Mouse (Mus musculus) lung, embryonic 15.5 days (tissue): Measurements from ENCODE around the gene Arhgap23. TPM values are rescaled to one million over a fixed set of nuclear protein-coding genes. Genes with fewer than 3 reads are reported as not detected.

Experiments used
- ATAC-seq: fragments of 200-750 bp; cut with Nextera tagmentation; 2 replicates; pipeline ENCODE4 v1.8.0; 2017; ENCODE audit warnings: moderate number of reproducible peaks, borderline replicate concordance; ENCODE audit not compliant: low FRiP score, low TSS enrichment; ENCODE audit errors: extremely low read depth
- H3K27ac ChIP-seq: fragments of 300-500 bp; sonication (generic); 2 replicates; pipeline ENCODE4 v1.5.1; 2015; ENCODE audit warnings: moderate library complexity, mild to moderate bottlenecking, inconsistent platforms
- H3K27me3 ChIP-seq: fragments of 300-500 bp; sonication (generic); 2 replicates; pipeline ENCODE4 v1.6.1; 2015; ENCODE audit warnings: inconsistent platforms
- H3K36me3 ChIP-seq: fragments of 300-500 bp; sonication (generic); 2 replicates; pipeline ENCODE4 v1.6.1; 2015; ENCODE audit warnings: inconsistent platforms
- H3K4me1 ChIP-seq: fragments of 300-500 bp; sonication (generic); 2 replicates; pipeline ENCODE4 v1.6.1; 2015; ENCODE audit warnings: inconsistent platforms
- H3K4me2 ChIP-seq: fragments of 300-500 bp; sonication (generic); 2 replicates; pipeline ENCODE4 v1.6.1; 2015; ENCODE audit warnings: inconsistent platforms, mild to moderate bottlenecking, moderate library complexity
- H3K4me3 ChIP-seq: fragments of 300-500 bp; sonication (generic); 2 replicates; pipeline ENCODE4 v1.5.1; 2015; ENCODE audit warnings: mild to moderate bottlenecking, inconsistent platforms
- H3K9ac ChIP-seq: fragments of 300-500 bp; sonication (generic); 2 replicates; pipeline ENCODE4 v1.6.1; 2015; ENCODE audit warnings: inconsistent platforms
- H3K9me3 ChIP-seq: fragments of 300-500 bp; sonication (generic); 2 replicates; pipeline ENCODE4 v1.6.1; 2016; ENCODE audit warnings: inconsistent platforms
- WGBS: fragments of 180-500 bp; shearing (Covaris S2); methylation state at CpG from one replicate; pipeline ENCODE4 v1.1.7; 2015; 5-methylcytosine and 5-hydroxymethylcytosine counted together
- polyA plus RNA-seq: library from polyadenylated mRNA; unstranded; fragments of >200 nt; fragmentation: Nextera tagmentation; extraction: Ambion mirVana; gene quantifications from 2 replicates; pipeline ENCODE4 v1.2.1, GENCODE M21; 2015

Arhgap23 gene
- polyA plus RNA-seq, 1 experiment from 2014 or later, result 7.4 TPM

- no peaks in the 10 kb centered on the region for H3K9me3 ChIP-seq
- peak; percentile 31 for ATAC-seq
- H3K36me3 ChIP-seq, result no peaks in the 10 kb centered on the region
- H3K27me3 ChIP-seq, result peaks cover 59% of the 10 kb centered on the region
- 5% methylated on average over 46 of the region's 46 CpGs for WGBS
- H3K4me1 ChIP-seq, result peaks cover 33% of the 10 kb centered on the region
- peak overlapping the region; percentile 42 for H3K4me3 ChIP-seq
- no peak overlapping the region for H3K27ac ChIP-seq
- peak overlapping the region; percentile 86 for H3K4me2 ChIP-seq
- H3K9ac ChIP-seq, result peak overlapping the region; percentile 33
These were observed 116.3 kb downstream of the Arhgap23 start for GRCm38 (mm10) chr11:97531381-97532260.

- WGBS, result 12% methylated on average over 8 of the region's 8 CpGs
- Histone ChIP-seq H3K4me3 (no peak overlapping the region), H3K36me3 (no peaks in the 10 kb centered on the region), H3K4me2 (peak overlapping the region; percentile 86), H3K27ac (no peak overlapping the region), H3K9ac (no peak overlapping the region), H3K9me3 (no peaks in the 10 kb centered on the region), H3K27me3 (peaks cover 66% of the 10 kb centered on the region), H3K4me1 (peaks cover 41% of the 10 kb centered on the region)
- no peak for ATAC-seq
These were observed 117.0 kb downstream of the Arhgap23 start for GRCm38 (mm10) chr11:97532354-97532753.

GRCm38 (mm10) chr11:97532950-97533582 lies 117.7 kb downstream of the Arhgap23 start:
- Histone ChIP-seq H3K4me3 (no peak overlapping the region), H3K4me1 (peaks cover 42% of the 10 kb centered on the region), H3K4me2 (peak overlapping the region; percentile 86)

GRCm38 (mm10) chr11:97533653-97534052 lies 118.3 kb downstream of the Arhgap23 start:
- Histone ChIP-seq H3K36me3 (no peaks in the 10 kb centered on the region), H3K27me3 (peaks cover 79% of the 10 kb centered on the region), H3K4me3 (no peak overlapping the region), H3K9ac (no peak overlapping the region), H3K4me1 (peaks cover 42% of the 10 kb centered on the region), H3K9me3 (no peaks in the 10 kb centered on the region), H3K27ac (no peak overlapping the region), H3K4me2 (no peak overlapping the region)
- WGBS, result 19% methylated on average over 7 of the region's 7 CpGs
- ATAC-seq, result no peak

More at GRCm38 (mm10) chr11:97532950-97533582, 117.7 kb downstream of the Arhgap23 start:
- Histone ChIP-seq H3K9me3 (no peaks in the 10 kb centered on the region), H3K27ac (no peak overlapping the region), H3K9ac (no peak overlapping the region), H3K27me3 (peaks cover 73% of the 10 kb centered on the region), H3K36me3 (no peaks in the 10 kb centered on the region)
- ATAC-seq, result no peak
- WGBS, result 4% methylated on average over 20 of the region's 20 CpGs

- H3K4me2 ChIP-seq, result peak overlapping the region; percentile 46
- H3K4me1 ChIP-seq, result peaks cover 42% of the 10 kb centered on the region
- H3K36me3 ChIP-seq, result no peaks in the 10 kb centered on the region
- H3K27me3 ChIP-seq, result peaks cover 89% of the 10 kb centered on the region
- 2% methylated on average over 90 of the region's 95 CpGs for WGBS
- no peak overlapping the region for H3K9ac ChIP-seq
- H3K9me3 ChIP-seq, result no peaks in the 10 kb centered on the region
- H3K27ac ChIP-seq, result no peak overlapping the region
- ATAC-seq, result no peak
- H3K4me3 ChIP-seq, result peak overlapping the region; percentile 21
These were observed 119.3 kb downstream of the Arhgap23 start for GRCm38 (mm10) chr11:97534442-97535307.

- no peaks in the 10 kb centered on the region for H3K36me3 ChIP-seq
- no peak overlapping the region for H3K27ac ChIP-seq
- H3K4me3 ChIP-seq, result no peak overlapping the region
- WGBS, result 25% methylated on average over 5 of the region's 5 CpGs
- H3K4me2 ChIP-seq, result no peak overlapping the region
- peaks cover 44% of the 10 kb centered on the region for H3K4me1 ChIP-seq
- H3K9ac ChIP-seq, result no peak overlapping the region
- no peaks in the 10 kb centered on the region for H3K9me3 ChIP-seq
- no peak for ATAC-seq
- peaks cover 90% of the 10 kb centered on the region for H3K27me3 ChIP-seq
These were observed 119.9 kb downstream of the Arhgap23 start for GRCm38 (mm10) chr11:97535308-97535630.

GRCm38 (mm10) chr11:97535660-97536059 lies 120.3 kb downstream of the Arhgap23 start:
- peaks cover 90% of the 10 kb centered on the region for H3K27me3 ChIP-seq
- WGBS, result 35% methylated on average over 5 of the region's 5 CpGs
- no peak overlapping the region for H3K4me3 ChIP-seq
- no peaks in the 10 kb centered on the region for H3K9me3 ChIP-seq
- H3K4me2 ChIP-seq, result no peak overlapping the region
- no peak overlapping the region for H3K27ac ChIP-seq
- H3K36me3 ChIP-seq, result no peaks in the 10 kb centered on the region
- H3K4me1 ChIP-seq, result peaks cover 48% of the 10 kb centered on the region
- H3K9ac ChIP-seq, result no peak overlapping the region
- ATAC-seq, result no peak

- Histone ChIP-seq H3K4me1 (peaks cover 51% of the 10 kb centered on the region), H3K27ac (no peak overlapping the region), H3K9ac (0 out of 2 replicates have a peak overlapping the region, but pooled peaks have one; percentile 8), H3K9me3 (no peaks in the 10 kb centered on the region), H3K36me3 (no peaks in the 10 kb centered on the region), H3K27me3 (peaks cover 85% of the 10 kb centered on the region), H3K4me2 (peak overlapping the region; percentile 60), H3K4me3 (peak overlapping the region; percentile 31)
- 11% methylated on average over 35 of the region's 35 CpGs for WGBS
- no peak for ATAC-seq
These were observed 120.9 kb downstream of the Arhgap23 start for GRCm38 (mm10) chr11:97536083-97536747.

- no peak for ATAC-seq
- peaks cover 86% of the 10 kb centered on the region for H3K27me3 ChIP-seq
- H3K4me2 ChIP-seq, result peak overlapping the region; percentile 60
- H3K9ac ChIP-seq, result peak overlapping the region; percentile 8; the same call in 1 of the 2 replicates
- peak overlapping the region; percentile 31 for H3K4me3 ChIP-seq
- no peak overlapping the region for H3K27ac ChIP-seq
- H3K4me1 ChIP-seq, result peaks cover 47% of the 10 kb centered on the region
- WGBS, result under 1% methylated on average over 36 of the region's 36 CpGs
- no peaks in the 10 kb centered on the region for H3K9me3 ChIP-seq
- no peaks in the 10 kb centered on the region for H3K36me3 ChIP-seq
These were observed 121.7 kb downstream of the Arhgap23 start for GRCm38 (mm10) chr11:97536835-97537579.

- 34% methylated on average over 12 of the region's 12 CpGs for WGBS
- H3K9me3 ChIP-seq, result no peaks in the 10 kb centered on the region
- peaks cover 42% of the 10 kb centered on the region for H3K4me1 ChIP-seq
- peak overlapping the region; percentile 31; the same call in 1 of the 2 replicates for H3K4me3 ChIP-seq
- H3K27ac ChIP-seq, result no peak overlapping the region
- peaks cover 86% of the 10 kb centered on the region for H3K27me3 ChIP-seq
- peak overlapping the region; percentile 60; the same call in 1 of the 2 replicates for H3K4me2 ChIP-seq
- ATAC-seq, result no peak
- H3K36me3 ChIP-seq, result no peaks in the 10 kb centered on the region
- no peak overlapping the region for H3K9ac ChIP-seq
These were observed 122.3 kb downstream of the Arhgap23 start for GRCm38 (mm10) chr11:97537580-97538089.
